Mouse (Mus musculus) erythroblast, embryonic 14.5 days (primary cell): ENCODE data around the gene Hey2.

Source experiments
- GATA1 ChIP-seq: IDR thresholded peaks from 2 replicates; pipeline ENCODE4 v1.6.1; 2012; ENCODE audit warnings: low read length, inconsistent platforms, mixed read lengths
- TAL1 ChIP-seq: IDR thresholded peaks from 3 replicates; pipeline ENCODE4 v1.6.1; 2012; ENCODE audit warnings: low read length, inconsistent platforms, mixed read lengths

- TF ChIP-seq TAL1 (no peak), GATA1 (no peak)
Observed at GRCm38 (mm10) chr10:30825049-30825448, 17.6 kb downstream of the Hey2 start.
